Mouse (Mus musculus): Measurements from ENCODE around the gene Lzts3.
A peak's percentile ranks its signal among the peaks of the same experiment; 100 is the strongest.
"Not testable (repeated sequence)": the region's sequence is repeated elsewhere in the genome, so short reads cannot be mapped to it uniquely, and the experiment has no call there.

The Lzts3 gene

GRCm38 (mm10) chr2:130642684-130643369 is at the start of gene Lzts3:
Gene Lzts3, minus strand, starts transcription at chr2:130642803.
- peak; percentile 89 for DNase-seq (ENCODE audit: low spot score)

- DNase-seq (ENCODE audit: low spot score) = no peak
These were observed 46.4 kb upstream of the Lzts3 start for GRCm38 (mm10) chr2:130689011-130689410.

GRCm38 (mm10) chr2:130685426-130685825 is 42.8 kb upstream of the Lzts3 start:
- no peak for DNase-seq (ENCODE audit: low spot score)

GRCm38 (mm10) chr2:130681531-130681930 is 38.9 kb upstream of the Lzts3 start:
- no peak for DNase-seq (ENCODE audit: low spot score)

- DNase-seq (ENCODE audit: low spot score) = no peak
These were observed 37.3 kb upstream of the Lzts3 start for GRCm38 (mm10) chr2:130679899-130680298.

GRCm38 (mm10) chr2:130679154-130679553 is 36.6 kb upstream of the Lzts3 start:
- DNase-seq (ENCODE audit: low spot score) = no peak

- DNase-seq (ENCODE audit: low spot score) = no peak
These were observed 34.6 kb upstream of the Lzts3 start for GRCm38 (mm10) chr2:130677211-130677610.

- peak; percentile 85 for DNase-seq (ENCODE audit: low spot score)
These were observed 25.0 kb upstream of the Lzts3 start, which contains the start of gene Itpa for GRCm38 (mm10) chr2:130667559-130667958. Gene Itpa, plus strand, starts transcription at chr2:130667610.

GRCm38 (mm10) chr2:130664102-130664701 is 21.6 kb upstream of the Lzts3 start, which contains the start of gene Ddrgk1:
Gene Ddrgk1, minus strand, starts transcription at chr2:130664659.
- DNase-seq (ENCODE audit: low spot score) = peak; percentile 96

GRCm38 (mm10) chr2:130663342-130663741 is 20.7 kb upstream of the Lzts3 start:
- DNase-seq (ENCODE audit: low spot score) = no peak

GRCm38 (mm10) chr2:130658530-130658929 is 15.9 kb upstream of the Lzts3 start:
- DNase-seq (ENCODE audit: low spot score) = no peak

GRCm38 (mm10) chr2:130657541-130657940 is 14.9 kb upstream of the Lzts3 start:
- no peak for DNase-seq (ENCODE audit: low spot score)

GRCm38 (mm10) chr2:130656536-130656935 is 13.9 kb upstream of the Lzts3 start:
- DNase-seq (ENCODE audit: low spot score) = no peak

- DNase-seq (ENCODE audit: low spot score) = no peak
These were observed 13.2 kb upstream of the Lzts3 start for GRCm38 (mm10) chr2:130655660-130656339.

GRCm38 (mm10) chr2:130653760-130654159 is 11.2 kb upstream of the Lzts3 start:
- DNase-seq (ENCODE audit: low spot score) = no peak

- no peak for DNase-seq (ENCODE audit: low spot score)
These were observed 10.7 kb upstream of the Lzts3 start for GRCm38 (mm10) chr2:130653303-130653702.

GRCm38 (mm10) chr2:130649028-130649427 is 6.4 kb upstream of the Lzts3 start:
- DNase-seq (ENCODE audit: low spot score) = not testable (repeated sequence)

GRCm38 (mm10) chr2:130645198-130645597 is 2.6 kb upstream of the Lzts3 start:
- DNase-seq (ENCODE audit: low spot score) = no peak

- DNase-seq (ENCODE audit: low spot score) = no peak
These were observed 374 bp downstream of the Lzts3 start for GRCm38 (mm10) chr2:130642197-130642660.

- DNase-seq (ENCODE audit: low spot score) = no peak
These were observed 1.1 kb downstream of the Lzts3 start for GRCm38 (mm10) chr2:130641351-130642025.

GRCm38 (mm10) chr2:130639276-130639675 is 3.3 kb downstream of the Lzts3 start:
- no peak for DNase-seq (ENCODE audit: low spot score)

- DNase-seq (ENCODE audit: low spot score) = peak; percentile 77
These were observed 4.4 kb downstream of the Lzts3 start for GRCm38 (mm10) chr2:130638101-130638611.

All from yolk sac, embryonic 10.5 days (tissue).